Mouse (Mus musculus) B cell, adult 2 months (primary cell): Measurements from ENCODE around the gene Hs2st1.
A peak's percentile ranks its signal among the peaks of the same experiment; 100 is the strongest.

ENCODE experiments used
- DNase-seq, 2 experiments: peaks; one replicate each; pipeline ENCODE4 v3.0.0; 2022

Gene Hs2st1

GRCm38 (mm10) chr3:144550659-144551058 lies 19.3 kb downstream of the Hs2st1 start:
- no peak for DNase-seq

GRCm38 (mm10) chr3:144550036-144550435 lies 19.9 kb downstream of the Hs2st1 start:
- no peak for DNase-seq

DNA sequence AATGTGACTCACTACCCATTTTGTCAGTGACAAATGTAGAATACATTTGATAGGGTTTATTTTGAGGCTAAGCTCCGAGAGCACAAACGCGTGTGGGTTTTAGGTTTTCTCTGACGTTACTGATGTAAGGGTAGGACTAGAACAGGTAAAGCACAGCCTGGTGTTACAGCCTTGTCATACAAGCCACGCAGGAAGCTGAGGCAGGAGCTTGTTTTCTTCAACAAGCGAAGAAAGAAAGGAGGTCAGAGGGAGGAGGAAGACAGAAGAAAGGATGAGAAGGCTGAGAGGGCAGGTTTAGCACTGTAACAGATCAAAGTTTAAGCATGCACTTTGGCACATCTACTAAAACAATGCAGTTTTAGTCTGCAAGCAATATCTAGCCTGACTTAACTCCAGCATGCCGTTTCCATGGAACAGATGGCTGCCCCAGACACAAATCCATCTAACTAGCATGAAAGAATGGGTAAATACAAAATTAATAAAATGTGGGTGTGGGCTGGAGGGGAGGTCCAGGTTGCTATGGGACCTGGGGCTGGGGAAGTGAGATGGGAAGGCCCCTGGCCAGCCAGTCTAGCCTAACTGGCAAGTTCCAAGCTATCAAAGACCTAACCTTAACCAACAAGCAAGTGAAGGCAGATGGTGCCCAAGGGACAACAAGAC lies 21.7 kb downstream of the Hs2st1 start:
- DNase-seq = no peak

DNA sequence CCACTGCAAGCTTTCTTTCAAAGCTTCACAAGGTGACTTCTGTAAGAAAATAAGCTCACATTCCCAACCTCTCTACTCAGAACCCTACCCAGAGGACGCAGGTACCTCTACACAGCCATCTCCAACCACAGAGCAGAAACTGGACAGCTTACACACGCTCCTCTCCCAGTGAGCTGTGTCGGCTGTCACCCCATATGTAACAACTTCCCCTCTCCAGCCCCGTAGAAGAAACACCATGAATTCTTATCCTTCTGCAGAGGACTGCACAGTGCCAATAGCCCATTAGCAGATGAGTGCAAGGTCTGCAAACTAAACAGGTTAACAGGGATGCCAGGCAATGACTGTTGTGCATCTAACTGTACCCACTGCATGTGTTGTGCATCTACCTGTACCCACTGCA lies 23.5 kb downstream of the Hs2st1 start:
- no peak for DNase-seq

GRCm38 (mm10) chr3:144545832-144546231 lies 24.1 kb downstream of the Hs2st1 start:
- no peak for DNase-seq

- no peak for DNase-seq
Measured at GRCm38 (mm10) chr3:144545152-144545551, 24.8 kb downstream of the Hs2st1 start.

DNA sequence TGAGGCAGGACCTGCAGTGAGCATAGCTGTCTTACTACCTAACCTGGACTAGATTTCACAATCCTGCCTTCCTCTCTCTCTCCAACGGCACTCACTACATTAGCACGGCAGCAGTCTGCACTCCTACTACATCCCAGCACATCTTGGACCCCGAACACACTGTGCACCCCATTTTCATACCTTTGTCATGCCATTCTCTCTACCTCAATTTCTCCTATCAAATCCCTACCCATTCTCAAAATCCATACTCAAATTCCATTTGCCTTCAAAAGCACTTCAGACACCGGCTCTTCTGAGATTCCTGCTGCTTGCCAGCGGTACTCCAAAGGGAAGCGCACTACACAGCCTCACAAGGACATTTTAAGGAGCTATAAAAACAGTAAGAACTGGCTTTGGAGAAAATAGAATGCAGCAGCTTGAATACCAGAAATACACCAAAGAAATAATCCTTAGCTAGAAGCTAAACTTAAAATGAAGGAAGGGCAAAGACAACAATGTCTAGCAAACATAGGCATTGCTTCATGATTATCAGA lies 28.0 kb downstream of the Hs2st1 start:
- DNase-seq = no peak

DNA sequence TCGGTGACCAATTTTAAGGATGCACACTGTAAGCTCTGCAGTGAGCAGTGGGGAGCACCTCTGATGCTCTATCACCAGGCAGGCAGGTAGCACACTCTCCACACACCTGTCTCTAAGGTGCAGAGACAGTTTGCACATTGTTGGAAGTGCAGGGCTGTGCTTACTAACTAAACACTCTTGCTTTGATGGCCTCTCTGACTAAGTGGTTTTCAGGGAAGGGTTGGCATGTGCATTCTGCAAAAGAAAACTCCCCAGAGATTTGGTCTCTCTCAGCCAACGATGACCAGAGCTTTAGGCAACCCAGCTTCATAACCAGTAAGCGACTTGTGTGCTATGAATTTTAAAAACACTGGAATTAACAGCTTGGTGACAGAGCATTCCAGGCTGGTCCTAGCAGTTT lies 29.2 kb downstream of the Hs2st1 start:
- DNase-seq = no peak

DNA sequence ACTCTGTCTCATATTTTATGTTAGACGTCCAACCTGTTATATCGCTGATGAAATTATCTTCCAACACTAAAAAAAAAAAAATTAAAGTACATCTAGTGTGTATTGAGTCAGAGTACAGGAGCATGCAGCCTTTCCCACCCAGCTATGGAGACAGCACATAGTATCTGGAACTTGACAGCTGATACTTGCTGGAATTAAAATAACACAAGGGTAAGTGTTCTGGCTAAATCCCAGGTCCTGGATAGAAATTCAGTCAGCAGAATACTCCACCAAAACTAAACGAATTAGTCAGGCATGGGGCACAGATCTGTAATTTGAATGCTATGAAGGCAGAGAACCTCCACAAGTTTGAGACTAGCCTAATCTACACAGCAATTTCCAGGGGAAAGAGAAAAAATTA lies 30.9 kb downstream of the Hs2st1 start:
- DNase-seq = no peak

DNA sequence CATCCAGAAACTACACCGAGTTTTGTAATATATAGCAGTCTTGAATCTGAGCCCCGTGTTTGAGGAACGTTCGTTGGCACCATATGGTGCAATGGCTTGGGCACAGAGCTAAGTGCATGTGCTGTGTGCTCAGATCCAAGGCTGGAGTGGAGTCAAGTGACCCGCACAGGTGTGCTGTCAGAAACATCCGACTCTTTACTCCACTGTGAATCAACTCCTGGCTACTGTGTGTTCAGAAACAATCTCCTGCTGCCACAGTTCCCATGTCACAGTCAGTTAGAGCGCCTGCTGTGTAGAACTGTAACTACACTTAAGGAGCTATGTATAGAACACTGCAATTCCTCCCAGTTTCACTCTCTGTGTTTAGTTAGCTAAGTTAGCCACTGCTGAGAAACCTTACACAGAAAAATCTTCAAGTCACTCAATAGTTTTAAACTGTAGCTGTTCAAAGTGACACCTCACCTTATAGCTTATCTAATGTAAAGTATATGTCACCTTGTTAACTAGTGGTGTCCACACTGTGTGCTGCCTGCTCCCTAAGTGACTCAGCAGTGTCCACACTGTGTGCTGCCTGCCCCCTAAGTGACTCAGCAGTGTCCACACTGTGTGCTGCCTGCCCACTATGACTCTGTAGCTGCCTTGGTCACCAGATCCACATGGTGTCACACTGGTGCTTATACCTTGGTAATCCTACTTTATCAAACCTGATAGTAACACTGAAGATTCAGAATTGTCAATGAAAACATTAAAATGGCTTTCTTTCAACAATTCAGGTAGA lies 32.7 kb downstream of the Hs2st1 start:
- no peak for DNase-seq

GRCm38 (mm10) chr3:144535056-144535455 lies 34.9 kb downstream of the Hs2st1 start:
- no peak for DNase-seq

- DNase-seq = peak; percentile 18 to 22
Measured at GRCm38 (mm10) chr3:144531023-144531422, 39.0 kb downstream of the Hs2st1 start.

DNA sequence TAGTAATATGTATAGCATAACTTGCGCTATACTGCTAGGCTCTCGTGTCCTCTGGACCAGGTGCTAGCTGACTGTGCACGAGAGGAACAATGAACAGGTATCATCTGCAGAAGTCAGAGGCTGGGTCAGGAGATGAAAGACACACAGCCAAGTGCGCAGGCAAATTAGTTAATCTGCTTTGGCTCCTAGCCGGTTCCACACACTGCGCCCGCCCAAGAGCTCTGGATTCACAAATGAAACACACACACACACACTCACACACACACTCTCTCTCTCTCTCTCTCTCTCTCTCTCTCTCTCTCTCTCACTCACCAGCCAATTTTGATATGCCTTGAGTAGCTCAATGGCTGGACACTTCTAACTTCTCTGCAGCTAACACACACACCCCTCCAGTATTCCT lies 42.1 kb downstream of the Hs2st1 start:
- DNase-seq = no peak

GRCm38 (mm10) chr3:144519581-144520272 lies 50.3 kb downstream of the Hs2st1 start:
- DNase-seq = no peak

GRCm38 (mm10) chr3:144518917-144519316 lies 51.1 kb downstream of the Hs2st1 start:
- no peak for DNase-seq

DNA sequence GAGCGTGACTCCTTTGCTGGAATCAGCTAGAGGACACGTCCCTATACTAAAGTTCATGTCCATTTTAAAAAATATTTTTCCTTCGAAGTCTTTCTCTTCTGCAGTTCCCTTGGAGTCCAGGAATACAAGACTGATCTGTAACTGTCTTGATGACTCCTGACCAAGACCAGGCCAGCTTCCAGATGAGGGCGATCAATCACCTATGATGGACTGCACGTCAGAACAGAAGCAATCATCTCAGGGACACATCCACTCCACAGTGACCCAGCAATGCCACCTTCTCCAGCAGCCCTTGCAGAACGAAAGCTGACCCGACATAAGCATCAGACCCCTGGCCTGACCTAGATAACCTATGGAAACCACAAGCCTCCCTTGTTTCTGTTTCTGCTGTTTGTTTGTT lies 54.7 kb downstream of the Hs2st1 start:
- no peak for DNase-seq

DNA sequence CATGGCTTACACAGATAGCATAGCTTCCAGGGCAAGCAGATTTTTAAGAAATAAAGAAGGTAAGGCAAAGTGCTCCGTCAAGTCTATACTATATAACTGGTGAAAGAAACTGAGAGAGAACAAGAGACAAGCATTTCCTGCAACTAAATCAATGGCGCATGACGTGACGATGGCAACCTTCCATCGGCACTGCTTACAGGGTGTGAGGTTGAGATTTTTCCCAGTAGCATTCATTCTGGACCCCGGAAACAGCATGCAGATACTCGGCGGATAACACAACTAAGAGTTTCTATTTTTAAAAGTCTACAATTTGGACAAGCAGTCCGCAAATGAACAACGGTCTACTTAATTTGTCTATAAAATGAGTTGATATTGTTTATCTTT lies 55.9 kb downstream of the Hs2st1 start:
- DNase-seq = no peak

DNA sequence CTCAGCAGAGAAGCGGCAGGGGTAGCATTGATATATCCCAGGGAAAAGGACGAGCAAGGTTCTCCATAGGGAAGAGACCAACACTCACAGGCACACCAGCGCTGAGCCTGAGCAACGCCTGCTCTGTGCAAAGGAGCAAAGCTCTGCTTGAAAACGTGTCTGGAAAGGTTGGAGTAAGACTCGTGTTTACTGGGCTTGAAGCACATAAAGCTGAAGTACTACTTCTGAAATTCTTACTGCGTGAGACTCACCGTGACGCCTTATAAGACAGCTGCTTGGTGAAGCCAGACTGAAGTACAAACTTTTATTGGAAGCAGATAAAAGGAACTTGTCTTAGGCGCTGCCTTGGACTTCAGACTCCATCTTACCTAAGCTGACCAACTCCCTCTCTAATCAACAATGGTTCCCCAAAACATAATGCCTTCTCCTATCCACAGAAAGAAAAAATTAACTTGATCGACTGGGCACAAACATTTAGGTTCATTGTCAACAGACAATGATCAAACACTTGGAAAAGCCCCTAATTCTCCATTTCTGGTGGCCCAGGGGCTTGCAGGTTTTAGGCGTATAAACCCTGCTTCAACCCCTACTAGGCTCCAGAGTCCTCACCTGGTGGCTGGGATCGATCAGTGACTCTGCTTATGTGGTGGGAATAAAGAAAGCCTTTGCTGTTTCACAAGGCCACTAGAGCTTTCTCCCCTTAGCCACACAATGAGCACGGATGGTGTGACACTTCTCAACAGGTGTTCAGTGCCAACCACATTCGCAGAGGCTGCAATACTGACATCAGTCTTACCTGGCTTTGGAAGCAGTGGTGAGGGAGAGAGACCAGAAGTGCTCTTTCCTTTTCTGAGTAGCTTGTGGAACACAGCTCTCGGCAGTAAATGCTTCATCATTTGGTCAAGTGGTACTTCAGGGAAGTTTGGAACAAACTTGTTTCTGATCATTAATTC lies 56.5 kb downstream of the Hs2st1 start:
- DNase-seq = no peak

DNA sequence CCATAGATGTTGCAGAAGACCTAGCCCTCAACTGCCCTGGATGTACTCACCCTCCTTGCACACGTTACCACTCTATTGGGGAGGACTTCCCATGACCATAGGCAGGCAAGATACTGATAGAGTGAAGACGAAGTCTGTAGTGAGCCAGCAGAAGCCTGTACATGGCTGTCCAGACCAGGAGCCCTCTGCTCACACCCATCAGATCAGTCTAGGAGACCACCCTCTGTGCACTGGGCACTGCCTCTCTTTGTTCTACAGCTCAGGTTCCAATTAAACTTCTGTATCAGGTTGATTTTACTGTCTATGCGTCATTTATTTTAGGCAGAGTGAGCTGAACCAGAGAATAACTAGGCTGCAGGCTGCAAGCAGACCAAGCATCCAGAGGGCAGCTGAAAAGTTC lies 59.3 kb downstream of the Hs2st1 start:
- no peak for DNase-seq

- DNase-seq = no peak
Measured at GRCm38 (mm10) chr3:144508342-144508741, 61.6 kb downstream of the Hs2st1 start.

GRCm38 (mm10) chr3:144507885-144508284 lies 62.1 kb downstream of the Hs2st1 start:
- DNase-seq = no peak

GRCm38 (mm10) chr3:144506213-144506612 lies 63.8 kb downstream of the Hs2st1 start:
- DNase-seq = no peak

DNA sequence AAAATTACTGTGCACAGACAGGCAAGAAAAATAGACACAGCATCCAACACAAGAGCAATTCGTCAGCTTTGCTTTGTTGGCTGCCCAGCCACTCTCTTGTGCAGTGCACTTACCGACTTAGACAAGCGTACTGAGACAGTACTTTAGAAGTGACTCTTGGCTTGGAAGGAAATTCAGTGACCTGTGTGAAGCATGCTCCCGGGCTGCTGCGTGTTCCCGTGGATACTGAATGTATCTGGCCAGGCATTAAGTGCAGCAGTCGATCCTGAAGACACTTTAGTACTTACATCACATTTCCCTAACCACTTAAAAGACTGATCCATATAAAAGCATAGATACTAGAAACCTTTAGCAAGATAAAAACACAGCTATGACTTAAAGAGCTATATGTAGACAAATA lies 68.1 kb downstream of the Hs2st1 start:
- no peak for DNase-seq
